Mouse (Mus musculus) spleen, adult 2 months (tissue): ENCODE results near the gene Pbx2. TPM values are rescaled to one million over a fixed set of nuclear protein-coding genes. Genes with fewer than 3 reads are reported as not detected.

Experiments used
- DNase-seq, 2 experiments: peaks; one replicate each; pipeline versions ENCODE4 v3.0.0 to v3.0.0-alpha.2; 2012 to 2021; ENCODE audit warnings: low spot score in 2 of 2, low read depth in 1 of 2
- H3K27ac ChIP-seq: fragments of 200-500 bp; 2 replicates; pipeline ENCODE4 v1.5.1; 2012; ENCODE audit warnings: low read length, inconsistent platforms; ENCODE audit not compliant: insufficient read depth
- H3K27me3 ChIP-seq: fragments of 200-500 bp; 2 replicates; pipeline ENCODE4 v1.6.1; 2012; ENCODE audit warnings: mild to moderate bottlenecking, moderate library complexity, low read length, inconsistent platforms; ENCODE audit not compliant: control insufficient read depth, insufficient read depth
- H3K36me3 ChIP-seq: fragments of 200-500 bp; 2 replicates; pipeline ENCODE4 v1.6.1; 2012; ENCODE audit warnings: mild to moderate bottlenecking, low read length, inconsistent platforms; ENCODE audit not compliant: control insufficient read depth, insufficient read depth
- H3K4me1 ChIP-seq: fragments of 200-500 bp; 2 replicates; pipeline ENCODE4 v1.6.1; 2011; ENCODE audit warnings: inconsistent platforms; ENCODE audit not compliant: control insufficient read depth, insufficient read depth, insufficient read length
- H3K4me3 ChIP-seq: fragments of 200-500 bp; 2 replicates; pipeline ENCODE4 v1.5.1; 2011; ENCODE audit warnings: mild to moderate bottlenecking, inconsistent platforms; ENCODE audit not compliant: insufficient read depth, insufficient read length; ENCODE audit errors: extremely low read depth
- CTCF ChIP-seq: fragments of 200-500 bp; IDR thresholded peaks from 2 replicates; pipeline ENCODE4 v1.5.1; 2011; ENCODE audit warnings: mild to moderate bottlenecking, inconsistent platforms; ENCODE audit not compliant: insufficient read depth, insufficient read length, insufficient replicate concordance; ENCODE audit errors: extremely low read depth
- POLR2A ChIP-seq: fragments of 200-500 bp; IDR thresholded peaks from 2 replicates; pipeline ENCODE4 v1.6.1; 2011; ENCODE audit warnings: low read depth, low read length, inconsistent platforms
- WGBS: fragments of 180-500 bp; shearing (Covaris S2); methylation state at CpG from one replicate; pipeline ENCODE4 v1.1.7; 2018; 5-methylcytosine and 5-hydroxymethylcytosine counted together
- polyA plus RNA-seq: library from polyadenylated mRNA; depleted of rRNA; stranded (reverse); fragments of >200 nt; gene quantifications from 2 replicates; pipeline ENCODE4 v1.2.3, GENCODE M21; 2012

The Pbx2 gene
- polyA plus RNA-seq, 1 experiment, result 60.4 TPM

- 2% methylated on average over 7 of the region's 7 CpGs for WGBS
- DNase-seq, result peak in 1 of 2 experiments; percentile 76
Observed at GRCm38 (mm10) chr17:34589681-34590101, 1.4 kb upstream of the Pbx2 start, which contains the start of gene Gpsm3. TSS of gene Gpsm3 (plus strand) at chr17:34589806.

GRCm38 (mm10) chr17:34590154-34590987 is 695 bp upstream of the Pbx2 start:
- Histone ChIP-seq H3K36me3 (peaks cover 18% of the 10 kb centered on the region), H3K4me3 (peak overlapping the region; percentile 82), H3K27ac (peak overlapping the region; percentile 100), H3K4me1 (peaks cover 14% of the 10 kb centered on the region; the same call in 1 of the 2 replicates), H3K27me3 (no peaks in the 10 kb centered on the region)
- no peak for DNase-seq
- TF ChIP-seq CTCF, result no peak
- TF ChIP-seq POLR2A, result no peak
- WGBS, result 40% methylated on average over 15 of the region's 15 CpGs

More at GRCm38 (mm10) chr17:34589681-34590101, 1.4 kb upstream of the Pbx2 start, which contains the start of gene Gpsm3:
- Histone ChIP-seq H3K27ac (peak within 1 kb of the TSS; percentile 100), H3K4me3 (peak within 1 kb of the TSS; percentile 82), H3K4me1 (peaks cover 14% of the 10 kb centered on the region; the same call in 1 of the 2 replicates), H3K36me3 (peaks cover 12% of the 10 kb centered on the region), H3K27me3 (no peaks in the 10 kb centered on the region)
- TF ChIP-seq CTCF (no peak), POLR2A (peak; percentile 52; the same call in 1 of the 2 replicates)

GRCm38 (mm10) chr17:34591994-34592375 is 919 bp downstream of the Pbx2 start:
- Histone ChIP-seq H3K27me3 (no peaks in the 10 kb centered on the region), H3K4me1 (peaks cover 11% of the 10 kb centered on the region; the same call in 1 of the 2 replicates), H3K36me3 (peaks cover 28% of the 10 kb centered on the region), H3K27ac (peak overlapping the region; percentile 100), H3K4me3 (peak overlapping the region; percentile 82)
- DNase-seq, result peak; percentile 53 to 89
- WGBS, result 2% methylated on average over 29 of the region's 35 CpGs
- TF ChIP-seq POLR2A, result no peak
- TF ChIP-seq CTCF, result no peak

- WGBS, result 7% methylated on average over 31 of the region's 32 CpGs
- Histone ChIP-seq H3K36me3 (peaks cover 28% of the 10 kb centered on the region), H3K4me1 (peaks cover 11% of the 10 kb centered on the region; the same call in 1 of the 2 replicates), H3K27ac (peak overlapping the region; percentile 49; the same call in 1 of the 2 replicates), H3K27me3 (no peaks in the 10 kb centered on the region), H3K4me3 (peak overlapping the region; percentile 82)
- TF ChIP-seq POLR2A (no peak), CTCF (no peak)
- DNase-seq, result no peak
Observed at GRCm38 (mm10) chr17:34592581-34593549, 1.8 kb downstream of the Pbx2 start.

- Histone ChIP-seq H3K36me3 (peaks cover 28% of the 10 kb centered on the region), H3K4me1 (peaks cover 5% of the 10 kb centered on the region; the same call in 1 of the 2 replicates), H3K27ac (no peak overlapping the region), H3K4me3 (no peak overlapping the region), H3K27me3 (no peaks in the 10 kb centered on the region)
- 73% methylated on average over 33 of the region's 34 CpGs for WGBS
- no peak for DNase-seq
- TF ChIP-seq POLR2A, result no peak
- TF ChIP-seq CTCF, result no peak
Observed at GRCm38 (mm10) chr17:34593752-34594525, 2.9 kb downstream of the Pbx2 start.

GRCm38 (mm10) chr17:34596098-34596497 is 5.0 kb downstream of the Pbx2 start:
- no peak for DNase-seq
- Histone ChIP-seq H3K36me3 (peaks cover 30% of the 10 kb centered on the region), H3K4me1 (peaks cover 5% of the 10 kb centered on the region; the same call in 1 of the 2 replicates), H3K27ac (no peak overlapping the region), H3K4me3 (no peak overlapping the region), H3K27me3 (no peaks in the 10 kb centered on the region)
- WGBS, result 89% methylated on average over 8 of the region's 8 CpGs
- TF ChIP-seq POLR2A (no peak), CTCF (no peak)
